Mouse (Mus musculus) kidney, embryonic 14.5 days (tissue): ENCODE data around the gene Kpna7. TPM values are rescaled to one million over a fixed set of nuclear protein-coding genes. Genes with fewer than 3 reads are reported as not detected.
A peak's percentile ranks its signal among the peaks of the same experiment; 100 is the strongest.

Experiments
- ATAC-seq: fragments of 200-750 bp; cut with Nextera tagmentation; 2 replicates; pipeline ENCODE4 v1.8.0; 2017; ENCODE audit warnings: moderate number of reproducible peaks, mild to moderate bottlenecking, moderate TSS enrichment, moderate library complexity; ENCODE audit not compliant: low FRiP score, low TSS enrichment
- H3K27ac ChIP-seq: fragments of 300-500 bp; sonication (generic); 2 replicates; pipeline ENCODE4 v1.5.1; 2014; ENCODE audit warnings: low read depth, mild to moderate bottlenecking, low read length, moderate library complexity, mixed read lengths
- H3K27me3 ChIP-seq: fragments of 300-500 bp; sonication (generic); 2 replicates; pipeline ENCODE4 v1.6.1; 2014; ENCODE audit warnings: mild to moderate bottlenecking, low read length; ENCODE audit not compliant: control insufficient read depth, insufficient read depth
- H3K36me3 ChIP-seq: fragments of 300-500 bp; sonication (generic); 2 replicates; pipeline ENCODE4 v1.6.1; 2014; ENCODE audit warnings: low read length, mixed read lengths; ENCODE audit not compliant: control insufficient read depth, insufficient read depth
- H3K4me1 ChIP-seq: fragments of 300-500 bp; sonication (generic); 2 replicates; pipeline ENCODE4 v1.6.1; 2014; ENCODE audit warnings: low read length, mixed read lengths; ENCODE audit not compliant: control insufficient read depth, insufficient read depth
- H3K4me2 ChIP-seq: fragments of 300-500 bp; sonication (generic); replicated peaks from 2 replicates; pipeline ENCODE4 v1.6.1; 2014; ENCODE audit warnings: low read depth, mild to moderate bottlenecking, low read length
- H3K4me3 ChIP-seq: fragments of 300-500 bp; sonication (generic); 2 replicates; pipeline ENCODE4 v1.5.1; 2014; ENCODE audit warnings: mild to moderate bottlenecking, low read length
- H3K9ac ChIP-seq: fragments of 300-500 bp; sonication (generic); 2 replicates; pipeline ENCODE4 v1.6.1; 2014; ENCODE audit warnings: low read depth, mild to moderate bottlenecking, low read length, moderate library complexity
- H3K9me3 ChIP-seq: fragments of 300-500 bp; sonication (generic); 2 replicates; pipeline ENCODE4 v1.6.1; 2016; ENCODE audit warnings: low read length; ENCODE audit not compliant: control insufficient read depth
- WGBS: fragments of 180-500 bp; shearing (Covaris S2); extraction: QIAGEN DNeasy Blood & Tissue Kit; methylation state at CpG from one replicate; pipeline ENCODE4 v1.1.7; 2014; 5-methylcytosine and 5-hydroxymethylcytosine counted together
- polyA plus RNA-seq: library from polyadenylated mRNA; unstranded; fragments of >200 nt; fragmentation: Nextera tagmentation; extraction: Ambion mirVana; gene quantifications from 2 replicates; pipeline ENCODE4 v1.2.1, GENCODE M21; 2014

The Kpna7 gene
- polyA plus RNA-seq, 1 experiment from 2014 or later = not detected

GRCm38 (mm10) chr5:145119385-145119784 is 35.6 kb upstream of the Kpna7 start:
- Histone ChIP-seq H3K27ac (no peak overlapping the region), H3K9ac (no peak overlapping the region), H3K4me2 (no peak overlapping the region), H3K9me3 (no peaks in the 10 kb centered on the region), H3K27me3 (no peaks in the 10 kb centered on the region), H3K4me3 (no peak overlapping the region), H3K36me3 (peaks cover 18% of the 10 kb centered on the region), H3K4me1 (peaks cover 24% of the 10 kb centered on the region)
- 87% methylated on average over 2 of the region's 2 CpGs for WGBS
- ATAC-seq = no peak

DNA sequence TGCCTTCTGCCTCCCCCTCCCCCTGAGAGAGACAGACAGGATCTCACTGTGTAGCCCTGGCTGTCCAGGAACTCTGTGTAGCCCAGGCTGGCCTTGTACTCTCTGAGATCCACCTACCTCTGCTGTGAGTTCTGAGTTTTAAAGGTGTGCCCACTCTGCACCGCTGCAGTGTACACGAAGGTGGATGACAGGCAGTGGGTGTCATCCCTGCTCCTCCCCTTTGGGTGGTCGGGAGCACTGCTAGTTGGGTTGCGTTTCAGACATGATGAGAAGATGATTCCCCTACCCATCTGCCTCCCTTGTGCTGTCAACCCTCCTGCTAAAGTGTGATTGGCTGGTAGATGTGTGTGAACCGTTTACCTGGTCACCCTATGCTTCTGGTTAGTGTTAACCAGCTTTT is 34.6 kb upstream of the Kpna7 start:
- Histone ChIP-seq H3K4me1 (peaks cover 24% of the 10 kb centered on the region), H3K4me2 (no peak overlapping the region), H3K9me3 (no peaks in the 10 kb centered on the region), H3K27ac (no peak overlapping the region), H3K36me3 (peaks cover 10% of the 10 kb centered on the region; the same call in 1 of the 2 replicates), H3K4me3 (no peak overlapping the region), H3K9ac (no peak overlapping the region), H3K27me3 (no peaks in the 10 kb centered on the region)
- 90% methylated on average over 5 of the region's 5 CpGs for WGBS
- no peak for ATAC-seq

GRCm38 (mm10) chr5:145118005-145118404 is 34.2 kb upstream of the Kpna7 start:
- peaks cover 5% of the 10 kb centered on the region; the same call in 1 of the 2 replicates for H3K36me3 ChIP-seq
- 38% methylated on average over 6 of the region's 6 CpGs for WGBS
- peaks cover 24% of the 10 kb centered on the region for H3K4me1 ChIP-seq
- no peak overlapping the region for H3K27ac ChIP-seq
- H3K9ac ChIP-seq = no peak overlapping the region
- ATAC-seq = no peak
- no peaks in the 10 kb centered on the region for H3K27me3 ChIP-seq
- H3K4me3 ChIP-seq = no peak overlapping the region
- H3K9me3 ChIP-seq = no peaks in the 10 kb centered on the region
- no peak overlapping the region for H3K4me2 ChIP-seq

GRCm38 (mm10) chr5:145116916-145117315 is 33.1 kb upstream of the Kpna7 start:
- no peaks in the 10 kb centered on the region for H3K27me3 ChIP-seq
- H3K4me3 ChIP-seq = no peak overlapping the region; the same call in 1 of the 2 replicates
- H3K4me2 ChIP-seq = no peak overlapping the region; the same call in 1 of the 2 replicates
- ATAC-seq = no peak
- no peaks in the 10 kb centered on the region; the same call in 1 of the 2 replicates for H3K36me3 ChIP-seq
- peaks cover 24% of the 10 kb centered on the region for H3K4me1 ChIP-seq
- 0 out of 2 replicates have a peak overlapping the region, but pooled peaks have one; percentile 18 for H3K9ac ChIP-seq
- no peaks in the 10 kb centered on the region for H3K9me3 ChIP-seq
- WGBS = 51% methylated on average over 10 of the region's 10 CpGs
- H3K27ac ChIP-seq = peak overlapping the region; percentile 82; the same call in 1 of the 2 replicates

DNA sequence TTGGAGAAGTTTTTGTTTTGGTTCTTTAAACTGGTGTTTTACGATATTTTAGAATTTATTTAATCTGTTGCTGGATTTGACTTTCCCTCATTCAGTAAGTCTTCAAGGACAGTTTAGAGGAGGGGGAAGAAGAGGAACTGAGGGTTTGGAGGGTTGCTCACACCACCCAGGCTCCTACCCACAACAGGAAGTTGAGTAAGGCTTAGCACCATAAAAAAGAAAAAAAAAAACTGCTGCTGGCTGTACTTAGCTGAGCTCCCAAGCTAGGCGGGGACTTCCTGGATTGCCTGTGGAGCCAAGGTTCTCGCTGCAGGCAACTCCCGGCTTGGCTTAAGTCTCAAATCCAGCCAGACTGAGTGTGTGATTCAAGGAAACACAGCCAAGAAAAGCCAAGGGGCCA is 32.5 kb upstream of the Kpna7 start:
- Histone ChIP-seq H3K4me2 (no peak overlapping the region; the same call in 1 of the 2 replicates), H3K9ac (0 out of 2 replicates have a peak overlapping the region, but pooled peaks have one; percentile 18), H3K27me3 (no peaks in the 10 kb centered on the region), H3K9me3 (no peaks in the 10 kb centered on the region), H3K27ac (peak overlapping the region; percentile 82), H3K4me1 (peaks cover 24% of the 10 kb centered on the region), H3K4me3 (no peak overlapping the region), H3K36me3 (no peaks in the 10 kb centered on the region; the same call in 1 of the 2 replicates)
- 28% methylated on average over 4 of the region's 4 CpGs for WGBS
- peak; percentile 7; the same call in 1 of the 2 replicates for ATAC-seq

DNA sequence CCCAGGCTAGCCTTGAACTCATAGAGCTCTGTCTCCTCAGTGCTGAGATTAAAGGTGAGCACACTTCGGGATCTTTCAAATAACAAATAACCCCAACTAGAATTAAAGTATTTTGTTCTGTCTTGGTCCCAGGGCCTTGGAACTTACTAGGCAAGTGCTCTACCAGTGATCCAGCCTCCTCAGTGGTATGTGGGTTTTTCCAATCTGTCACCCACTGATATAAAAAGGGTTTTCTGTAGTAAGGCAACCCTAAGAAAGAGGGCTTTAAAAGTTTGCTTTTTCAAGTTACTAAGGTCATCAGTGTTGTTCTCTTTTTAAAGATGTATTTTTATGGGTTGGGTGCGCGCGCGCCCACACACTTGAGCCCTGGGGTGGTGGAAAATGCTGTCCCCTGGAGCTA is 31.9 kb upstream of the Kpna7 start:
- ATAC-seq = no peak
- Histone ChIP-seq H3K4me3 (no peak overlapping the region; the same call in 1 of the 2 replicates), H3K4me2 (no peak overlapping the region; the same call in 1 of the 2 replicates)

GRCm38 (mm10) chr5:145114606-145115473 is 31.0 kb upstream of the Kpna7 start:
- Histone ChIP-seq H3K9ac (peak overlapping the region; percentile 76), H3K4me2 (peak overlapping the region; percentile 82), H3K27me3 (no peaks in the 10 kb centered on the region), H3K27ac (peak overlapping the region; percentile 51; the same call in 1 of the 2 replicates), H3K36me3 (peaks cover 5% of the 10 kb centered on the region), H3K4me3 (peak overlapping the region; percentile 71), H3K4me1 (peaks cover 15% of the 10 kb centered on the region; the same call in 1 of the 2 replicates), H3K9me3 (no peaks in the 10 kb centered on the region)
- ATAC-seq = peak; percentile 25
- WGBS = 16% methylated on average over 34 of the region's 40 CpGs

More for the DNA sequence above, 31.9 kb upstream of the Kpna7 start:
- Histone ChIP-seq H3K27ac (peak overlapping the region; percentile 82), H3K36me3 (no peaks in the 10 kb centered on the region; the same call in 1 of the 2 replicates), H3K4me1 (peaks cover 19% of the 10 kb centered on the region), H3K9ac (no peak overlapping the region), H3K9me3 (no peaks in the 10 kb centered on the region), H3K27me3 (no peaks in the 10 kb centered on the region)
- WGBS = 90% methylated on average over 5 of the region's 5 CpGs

DNA sequence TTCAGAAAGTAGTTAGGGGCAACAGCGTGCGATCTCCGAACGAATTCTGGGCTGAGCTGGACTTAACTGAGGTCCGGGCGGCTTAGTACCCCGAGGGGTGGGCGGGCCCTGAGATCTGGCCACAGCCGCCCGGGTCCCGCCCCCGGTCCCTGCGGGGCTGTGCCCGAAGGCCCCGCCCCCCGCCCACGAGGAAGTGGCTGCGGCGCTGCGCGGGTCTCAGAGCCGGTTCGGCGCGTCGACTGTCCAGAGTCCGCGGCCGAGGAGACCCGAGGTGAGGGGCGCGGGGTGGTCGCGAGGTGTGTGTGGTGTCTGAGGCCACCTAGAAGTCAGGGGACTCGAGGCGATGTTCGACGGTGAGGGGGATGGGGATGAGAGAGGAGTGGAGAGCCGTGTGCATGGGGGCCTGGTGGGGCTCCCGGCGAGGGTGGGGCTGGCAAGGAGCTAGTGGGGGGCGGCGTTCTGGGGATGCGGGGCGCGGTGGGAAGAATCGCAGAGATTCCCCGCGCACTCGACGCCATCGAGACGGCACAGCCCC is 30.3 kb upstream of the Kpna7 start, which contains the start of gene Arpc1b:
TSS of gene Arpc1b (plus strand) at position 145 of the 535 bp plus-strand sequence.
- Histone ChIP-seq H3K36me3 (peaks cover 12% of the 10 kb centered on the region), H3K4me2 (peak within 1 kb of the TSS; percentile 82), H3K27me3 (no peaks in the 10 kb centered on the region), H3K4me1 (peaks cover 15% of the 10 kb centered on the region; the same call in 1 of the 2 replicates), H3K4me3 (peak within 1 kb of the TSS; percentile 71), H3K9ac (peak within 1 kb of the TSS; percentile 76), H3K9me3 (no peaks in the 10 kb centered on the region), H3K27ac (peak within 1 kb of the TSS; percentile 51; the same call in 1 of the 2 replicates)
- under 1% methylated on average over 37 of the region's 53 CpGs for WGBS
- ATAC-seq = peak; percentile 81
